Mouse (Mus musculus) stomach, embryonic 16.5 days (tissue): ENCODE results near the gene Dnah7c. TPM values are rescaled to one million over a fixed set of nuclear protein-coding genes. Genes with fewer than 3 reads are reported as not detected.
"Not testable (repeated sequence)": the region's sequence is repeated elsewhere in the genome, so short reads cannot be mapped to it uniquely, and the experiment has no call there.

Experiments
- ATAC-seq: fragments of 200-750 bp; cut with Nextera tagmentation; 2 replicates; pipeline ENCODE4 v1.8.0; 2017; ENCODE audit warnings: moderate number of reproducible peaks, moderate TSS enrichment; ENCODE audit not compliant: insufficient read depth, low FRiP score
- H3K27ac ChIP-seq: fragments of 300-500 bp; sonication (generic); 2 replicates; pipeline ENCODE4 v1.5.1; 2014; ENCODE audit warnings: low read length
- H3K27me3 ChIP-seq: fragments of 300-500 bp; sonication (generic); 2 replicates; pipeline ENCODE4 v1.6.1; 2014; ENCODE audit warnings: low read length, control low read depth, mixed read lengths; ENCODE audit not compliant: control insufficient read depth, insufficient read depth
- H3K36me3 ChIP-seq: fragments of 300-500 bp; sonication (generic); 2 replicates; pipeline ENCODE4 v1.6.1; 2014; ENCODE audit warnings: low read length; ENCODE audit not compliant: control insufficient read depth, insufficient read depth
- H3K4me1 ChIP-seq: fragments of 300-500 bp; sonication (generic); 2 replicates; pipeline ENCODE4 v1.6.1; 2014; ENCODE audit warnings: low read length, control low read depth, mixed read lengths; ENCODE audit not compliant: control insufficient read depth, insufficient read depth
- H3K4me2 ChIP-seq: fragments of 300-500 bp; sonication (generic); 2 replicates; pipeline ENCODE4 v1.6.1; 2014; ENCODE audit warnings: low read depth, low read length, mixed read lengths
- H3K4me3 ChIP-seq: fragments of 300-500 bp; sonication (generic); replicated peaks from 2 replicates; pipeline ENCODE4 v1.5.1; 2014; ENCODE audit warnings: mild to moderate bottlenecking, low read length
- H3K9ac ChIP-seq: fragments of 300-500 bp; sonication (generic); 2 replicates; pipeline ENCODE4 v1.6.1; 2014; ENCODE audit warnings: low read length
- H3K9me3 ChIP-seq: fragments of 300-500 bp; sonication (generic); replicated peaks from 2 replicates; pipeline ENCODE4 v1.6.1; 2016; ENCODE audit warnings: low read length, control low read depth; ENCODE audit not compliant: control insufficient read depth
- WGBS: fragments of 180-500 bp; shearing (Covaris S2); extraction: QIAGEN DNeasy Blood & Tissue Kit; methylation state at CpG from one replicate; pipeline ENCODE4 v1.1.7; 2014; 5-methylcytosine and 5-hydroxymethylcytosine counted together
- polyA plus RNA-seq: library from polyadenylated mRNA; unstranded; fragments of >200 nt; fragmentation: Nextera tagmentation; extraction: Ambion mirVana; gene quantifications from 2 replicates; pipeline ENCODE4 v1.2.1, GENCODE M21; 2015

Gene Dnah7c
- polyA plus RNA-seq: 0.05 and 0.06 TPM in 2 replicates

DNA sequence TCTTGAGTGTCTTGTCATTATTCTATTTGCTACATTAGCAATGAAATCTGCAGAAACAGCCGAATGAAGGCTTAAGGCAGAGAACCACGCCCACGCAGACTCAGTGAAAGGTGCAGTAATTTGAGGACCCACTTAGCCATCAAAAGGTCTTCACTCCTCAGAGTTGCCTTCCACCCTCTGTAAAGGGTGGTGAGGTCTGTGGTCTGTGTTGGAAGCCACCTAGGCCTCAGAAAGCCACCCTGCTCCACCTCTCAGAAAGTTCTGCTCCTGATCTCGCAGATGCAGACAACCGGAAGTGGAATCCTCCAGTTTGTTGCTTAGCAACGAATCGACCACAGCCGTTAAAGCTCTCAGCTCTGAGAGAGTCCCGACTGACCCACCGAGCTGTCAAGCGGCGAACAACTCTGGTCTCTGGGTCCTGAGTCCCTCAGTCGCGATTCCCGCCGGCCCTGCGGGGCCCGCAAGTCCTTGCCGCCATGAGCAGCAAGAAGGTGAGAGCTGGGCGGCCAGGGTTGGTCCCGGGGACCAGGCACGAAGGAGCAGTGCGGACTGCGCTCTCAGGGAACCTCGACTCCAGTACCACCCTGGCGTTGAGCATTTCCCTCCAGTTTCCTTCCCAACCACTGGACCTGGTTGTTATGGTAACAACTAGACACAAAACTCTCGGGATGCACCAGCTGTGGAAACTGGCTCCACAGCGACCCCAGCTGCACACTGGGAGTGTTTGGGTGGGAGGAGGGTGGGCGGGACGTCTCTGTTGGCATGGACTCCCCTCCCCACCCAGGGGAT is at the start of gene Dnah7c:
Gene Dnah7c (plus strand): TSS at position 456 of the 789 bp plus-strand sequence.
- ATAC-seq: peak; percentile 56
- Histone ChIP-seq H3K36me3 (no peaks in the 10 kb centered on the region), H3K4me3 (peak within 1 kb of the TSS; percentile 55), H3K27me3 (no peaks in the 10 kb centered on the region), H3K4me1 (no peaks in the 10 kb centered on the region), H3K27ac (no peak within 1 kb of the TSS), H3K9me3 (no peaks in the 10 kb centered on the region), H3K9ac (peak within 1 kb of the TSS; percentile 63), H3K4me2 (peak within 1 kb of the TSS; percentile 87)
- 8% methylated on average over 30 of the region's 30 CpGs for WGBS

- 84% methylated on average over 3 of the region's 3 CpGs for WGBS
- H3K4me3 ChIP-seq, H3K4me1 ChIP-seq, H3K9me3 ChIP-seq, H3K36me3 ChIP-seq, H3K9ac ChIP-seq, H3K4me2 ChIP-seq, H3K27ac ChIP-seq, ATAC-seq, H3K27me3 ChIP-seq: not testable (repeated sequence)
Observed at GRCm38 (mm10) chr1:46380641-46381040, 44.8 kb upstream of the Dnah7c start.

- not testable (repeated sequence) for H3K4me1 ChIP-seq, ATAC-seq, H3K9me3 ChIP-seq, H3K9ac ChIP-seq, H3K27ac ChIP-seq, H3K27me3 ChIP-seq, H3K4me3 ChIP-seq, H3K36me3 ChIP-seq, H3K4me2 ChIP-seq
- WGBS: 53% methylated on average over 3 of the region's 4 CpGs
Observed at GRCm38 (mm10) chr1:46394681-46395297, 30.6 kb upstream of the Dnah7c start.

DNA sequence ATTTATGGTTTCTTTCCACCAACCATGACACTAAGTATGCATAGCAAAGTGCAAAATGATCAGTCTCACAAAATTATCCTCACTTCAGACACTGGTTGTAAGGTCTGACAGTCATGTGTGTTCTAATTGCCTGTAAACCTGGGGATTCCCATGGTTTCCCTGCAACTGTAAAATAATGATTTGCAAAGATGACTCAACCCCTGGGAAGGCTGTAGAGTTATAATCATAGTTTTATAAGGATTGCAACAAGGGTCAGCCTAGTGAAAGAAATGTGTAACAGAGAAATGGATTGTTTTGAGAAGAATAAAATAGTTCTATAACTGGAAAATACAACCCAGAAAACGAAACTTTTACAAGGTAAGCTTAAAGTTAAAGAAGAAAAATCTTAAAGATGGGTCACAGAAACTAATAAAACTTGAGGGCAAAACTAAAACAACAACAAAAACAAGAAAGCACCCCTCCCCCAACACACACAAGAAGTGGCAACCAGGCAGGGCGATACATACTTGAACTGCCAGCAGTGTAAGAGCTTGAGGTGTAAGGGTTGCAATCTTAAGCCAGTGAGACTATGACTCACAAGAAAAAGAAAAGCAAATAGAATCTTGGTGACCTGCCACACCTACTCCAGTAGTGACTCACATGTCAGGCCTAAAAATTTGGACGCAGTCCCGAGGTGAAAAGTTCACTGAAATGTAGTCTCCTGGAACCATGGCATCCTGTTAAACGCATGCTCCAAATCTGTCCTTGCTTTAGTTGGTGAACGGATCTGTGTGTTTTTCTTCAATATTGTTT is 16.9 kb upstream of the Dnah7c start:
- ATAC-seq: peak; percentile 74; the same call in 1 of the 2 replicates
- no peaks in the 10 kb centered on the region for H3K4me1 ChIP-seq
- no peak overlapping the region for H3K9ac ChIP-seq
- WGBS: 73% methylated on average over 6 of the region's 6 CpGs
- H3K27me3 ChIP-seq: no peaks in the 10 kb centered on the region
- no peak overlapping the region for H3K4me2 ChIP-seq
- no peak overlapping the region for H3K4me3 ChIP-seq
- H3K27ac ChIP-seq: no peak overlapping the region
- no peaks in the 10 kb centered on the region for H3K9me3 ChIP-seq
- H3K36me3 ChIP-seq: no peaks in the 10 kb centered on the region

GRCm38 (mm10) chr1:46414798-46415197 is 10.6 kb upstream of the Dnah7c start:
- not testable (repeated sequence) for ATAC-seq

GRCm38 (mm10) chr1:46416946-46417345 is 8.4 kb upstream of the Dnah7c start:
- H3K4me2 ChIP-seq, H3K4me1 ChIP-seq, H3K27me3 ChIP-seq, H3K36me3 ChIP-seq, H3K27ac ChIP-seq, ATAC-seq, H3K9ac ChIP-seq, H3K9me3 ChIP-seq, H3K4me3 ChIP-seq: not testable (repeated sequence)
- 21% methylated on average over 3 of the region's 3 CpGs for WGBS

More at GRCm38 (mm10) chr1:46414798-46415197, 10.6 kb upstream of the Dnah7c start:
- H3K36me3 ChIP-seq, H3K27ac ChIP-seq, H3K27me3 ChIP-seq, H3K4me1 ChIP-seq, H3K9me3 ChIP-seq, H3K9ac ChIP-seq, H3K4me3 ChIP-seq, H3K4me2 ChIP-seq: not testable (repeated sequence)
- WGBS: 74% methylated on average over 7 of the region's 7 CpGs

DNA sequence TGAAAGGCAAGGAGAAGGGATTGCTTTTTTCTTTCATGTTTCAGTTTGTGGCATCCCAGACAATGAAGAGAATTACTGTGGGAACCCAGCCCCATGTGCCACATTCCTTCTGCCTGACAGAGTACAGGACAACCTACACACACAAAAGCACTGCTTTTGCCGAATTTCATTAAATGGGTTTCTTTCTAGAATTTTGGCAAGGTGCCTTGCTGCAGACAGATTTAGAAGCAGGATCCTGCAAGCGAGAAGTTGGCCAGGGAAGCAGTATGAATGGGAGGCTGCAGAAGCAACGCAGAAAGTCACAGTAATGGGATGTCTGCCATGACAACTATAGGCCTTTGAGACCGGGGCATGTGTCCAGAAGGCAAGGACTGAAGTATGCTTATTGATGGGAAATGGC is 6.4 kb upstream of the Dnah7c start:
- ATAC-seq, H3K4me2 ChIP-seq, H3K4me3 ChIP-seq, H3K27ac ChIP-seq, H3K36me3 ChIP-seq, H3K9me3 ChIP-seq, H3K4me1 ChIP-seq, H3K9ac ChIP-seq, H3K27me3 ChIP-seq: not testable (repeated sequence)
- WGBS: 54% methylated on average over 3 of the region's 4 CpGs

GRCm38 (mm10) chr1:46428401-46428800 is 3.0 kb downstream of the Dnah7c start:
- Histone ChIP-seq H3K9ac (no peak overlapping the region), H3K4me1 (no peaks in the 10 kb centered on the region), H3K36me3 (no peaks in the 10 kb centered on the region), H3K27me3 (no peaks in the 10 kb centered on the region), H3K27ac (no peak overlapping the region), H3K4me3 (no peak overlapping the region), H3K4me2 (no peak overlapping the region), H3K9me3 (no peaks in the 10 kb centered on the region)
- ATAC-seq: no peak
- 73% methylated on average over 2 of the region's 2 CpGs for WGBS

DNA sequence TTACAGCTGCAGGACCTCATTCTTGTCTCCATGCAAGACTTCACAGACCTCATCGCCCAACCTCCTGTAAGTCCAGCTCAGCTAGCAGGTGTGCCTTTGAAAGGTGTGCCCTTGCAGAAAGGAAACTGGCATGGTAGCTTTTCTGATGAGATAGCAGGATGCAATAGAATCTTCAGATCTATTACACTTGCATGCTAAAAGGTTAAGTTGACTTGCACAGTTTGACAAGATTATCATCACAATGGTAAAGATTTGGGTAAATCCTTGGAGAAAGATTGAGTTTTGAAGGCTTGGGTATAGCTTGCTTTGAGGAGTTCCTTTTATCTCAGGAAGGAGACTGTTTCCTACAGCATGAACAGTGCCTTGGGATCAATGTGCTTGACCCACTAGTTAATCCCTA is 89.3 kb downstream of the Dnah7c start:
- not testable (repeated sequence) for H3K36me3 ChIP-seq, H3K4me2 ChIP-seq, H3K27ac ChIP-seq, H3K9ac ChIP-seq, H3K4me1 ChIP-seq, H3K27me3 ChIP-seq, ATAC-seq, H3K9me3 ChIP-seq, H3K4me3 ChIP-seq
- WGBS: 79% methylated on average over 1 of the region's 1 CpGs
